Mouse (Mus musculus): ENCODE measurements around the gene Efhd1.
A peak's percentile ranks its signal among the peaks of the same experiment; 100 is the strongest.

Efhd1 gene

DNA sequence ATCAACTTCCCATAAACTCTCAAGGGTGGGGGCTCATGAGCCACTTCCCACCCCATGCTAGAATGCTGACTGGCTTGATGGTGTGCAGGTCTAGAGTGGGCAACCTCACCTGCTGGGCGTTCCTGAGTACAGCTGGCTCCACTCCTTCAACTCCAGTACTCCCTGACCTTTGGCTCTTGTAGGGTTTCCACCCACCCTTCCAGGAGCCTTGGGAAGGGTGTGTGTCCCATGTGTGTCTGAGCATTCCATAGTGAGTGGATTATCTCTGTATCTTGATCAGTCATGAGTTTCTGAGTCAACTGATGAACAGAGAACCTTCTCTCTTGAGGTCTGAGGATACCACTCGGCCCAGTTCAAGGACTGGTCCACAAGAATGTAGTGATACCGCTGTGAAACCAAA, 44.8 kb downstream of the Efhd1 start:
- DNase-seq (ENCODE audit: low spot score in 2 of 2): no peak

DNA sequence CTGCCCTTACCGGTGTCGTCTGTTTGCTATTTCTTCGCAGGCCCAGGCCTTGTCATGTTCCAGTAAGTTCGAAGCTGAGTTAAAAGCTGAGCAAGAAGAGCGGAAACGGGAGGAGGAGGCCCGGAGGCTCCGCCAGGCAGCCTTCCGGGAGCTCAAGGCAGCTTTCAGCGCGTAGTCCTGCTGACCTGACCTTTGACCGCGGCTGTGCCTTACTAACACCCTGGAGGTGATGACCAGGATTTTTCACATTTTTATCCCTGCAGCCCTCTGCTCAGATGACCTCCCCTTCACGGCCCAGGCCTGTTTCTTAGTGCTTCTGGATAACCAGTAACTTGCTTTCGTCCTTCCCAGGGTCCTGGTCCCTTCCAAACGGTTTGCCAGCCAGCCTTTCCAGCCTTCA, 45.5 kb downstream of the Efhd1 start:
- no peak for DNase-seq (ENCODE audit: low spot score in 2 of 2)

DNA sequence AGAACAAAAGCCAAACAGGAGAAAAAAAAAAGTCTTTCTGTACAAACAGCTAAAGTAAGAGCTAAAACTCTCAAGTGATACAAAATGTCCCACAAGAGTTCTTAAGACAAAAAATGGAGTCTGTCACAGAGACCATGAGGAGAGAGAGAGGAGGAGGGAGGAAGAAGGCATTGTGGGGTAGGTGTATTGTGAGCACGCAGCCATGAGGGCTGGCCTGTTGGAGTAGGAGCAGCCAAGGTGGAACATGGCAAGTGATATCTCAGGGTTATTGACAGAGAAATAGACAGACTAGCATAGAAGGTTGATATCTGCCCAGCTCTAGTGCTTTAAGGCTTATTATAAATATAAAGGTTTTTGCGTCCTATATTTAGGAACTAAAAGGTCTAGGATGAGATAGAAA, 48.5 kb downstream of the Efhd1 start:
- no peak for DNase-seq (ENCODE audit: low spot score in 2 of 2)

DNA sequence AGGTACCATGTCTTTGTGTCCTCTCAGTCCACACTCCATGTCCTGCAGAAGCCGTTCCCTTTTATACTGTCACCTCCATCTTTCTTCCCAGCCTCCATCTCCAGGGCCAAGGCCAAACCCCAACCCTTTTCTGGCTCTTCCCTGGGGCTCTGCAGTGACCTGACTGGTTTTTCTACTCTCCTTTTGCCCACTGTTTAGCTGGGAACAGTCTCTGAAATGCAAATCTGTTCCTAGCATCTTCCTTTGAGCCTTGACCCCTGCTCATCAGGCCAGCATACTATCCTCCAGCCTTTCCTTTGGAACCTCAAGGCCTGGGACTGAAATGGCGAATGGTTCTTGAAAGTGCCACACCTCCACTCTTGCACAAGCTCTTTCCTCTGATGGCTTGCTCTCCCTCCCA, 49.0 kb downstream of the Efhd1 start:
- no peak for DNase-seq (ENCODE audit: low spot score in 2 of 2)

DNA sequence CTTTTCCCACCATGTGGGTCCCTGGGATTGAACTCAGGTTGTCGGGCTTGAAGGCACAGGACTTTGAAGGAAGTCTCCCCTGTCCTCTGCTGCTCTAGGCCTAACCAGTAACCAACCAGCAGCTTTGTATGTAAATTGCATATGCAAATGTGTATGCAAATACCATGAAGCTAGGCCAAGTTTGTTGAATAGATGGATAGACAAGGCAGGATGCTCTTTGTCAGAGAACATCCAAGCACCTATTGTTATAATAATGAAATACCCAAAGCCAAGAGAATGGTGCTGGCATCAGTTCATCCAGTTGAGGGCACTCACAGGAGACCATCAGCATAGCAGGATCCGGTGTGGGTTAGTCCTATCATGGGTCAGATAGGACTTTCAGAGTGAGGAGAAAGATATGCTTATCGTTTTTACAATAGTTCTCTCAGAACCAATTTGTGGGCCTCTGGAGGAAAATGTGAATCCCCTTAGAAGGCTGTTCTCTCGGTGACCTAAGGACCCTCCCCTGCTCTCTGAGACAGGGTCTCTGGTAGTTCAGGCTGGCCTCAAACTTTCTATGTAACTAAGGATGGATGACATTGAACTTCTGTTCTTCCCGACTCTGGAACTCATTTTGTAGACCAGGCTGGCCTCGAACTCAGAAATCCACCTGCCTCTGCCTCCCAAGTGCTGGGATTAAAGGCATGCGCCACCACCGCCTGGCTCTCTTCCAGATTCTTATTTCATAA, 49.8 kb downstream of the Efhd1 start:
- no peak for DNase-seq (ENCODE audit: low spot score in 2 of 2)

DNA sequence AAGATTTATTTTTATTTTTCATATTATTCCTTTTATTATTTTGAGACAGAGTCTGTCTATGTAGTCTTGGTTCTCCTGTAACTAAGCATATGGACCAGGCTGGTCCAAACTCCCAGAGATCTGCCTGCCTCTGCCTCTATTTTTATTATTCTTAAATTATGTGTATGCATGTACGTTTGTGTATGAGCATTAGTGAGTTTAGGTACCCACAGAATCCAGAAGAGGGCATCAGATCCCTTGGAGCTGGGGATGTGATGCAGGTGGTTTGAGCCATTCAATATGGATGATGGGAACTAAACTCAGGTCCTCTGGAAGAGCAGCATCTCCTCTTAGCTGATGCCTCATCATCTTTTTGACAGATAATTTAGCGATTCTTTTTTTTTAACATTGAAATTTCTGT, 51.3 kb downstream of the Efhd1 start:
- DNase-seq (ENCODE audit: low spot score in 2 of 2): no peak

DNA sequence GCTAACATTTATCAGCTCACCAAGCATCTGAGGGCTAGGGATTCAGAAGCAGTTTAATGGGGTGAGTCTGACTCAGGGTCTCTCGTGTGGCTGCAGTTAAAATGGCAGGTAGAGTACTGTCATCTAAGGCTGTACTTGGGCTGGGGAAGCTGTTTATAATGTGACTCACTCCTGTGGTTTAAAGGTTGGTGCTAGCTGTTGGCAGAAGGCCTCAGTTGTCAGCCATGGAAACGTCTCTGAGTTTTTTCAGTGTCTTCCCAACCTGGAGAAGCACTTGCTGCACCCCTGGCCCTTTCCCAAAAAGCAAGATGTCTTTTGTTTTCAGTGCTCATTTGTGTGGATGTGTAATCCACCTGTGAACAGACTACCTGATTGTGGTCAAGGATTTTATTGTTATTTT, 51.7 kb downstream of the Efhd1 start:
- no peak for DNase-seq (ENCODE audit: low spot score in 2 of 2)

DNA sequence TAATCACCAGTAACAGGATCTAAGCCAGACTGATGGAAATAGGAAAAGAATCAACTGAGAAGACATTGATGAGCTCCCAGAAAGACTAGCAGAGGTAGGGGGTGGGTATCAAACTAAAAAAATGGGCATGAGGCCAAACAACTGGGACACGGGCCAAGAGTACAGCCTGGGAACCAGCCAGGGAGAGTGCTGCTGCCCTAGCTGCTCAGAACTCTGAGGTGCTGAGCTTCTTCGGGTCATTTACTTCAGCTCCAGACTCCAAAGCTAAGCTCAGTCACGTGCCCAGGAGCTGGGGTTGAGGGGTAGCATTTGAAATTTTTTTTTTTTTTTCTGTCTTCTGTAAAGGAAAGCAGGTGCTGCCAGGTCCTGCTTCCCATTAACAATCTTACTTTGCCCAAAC, 52.5 kb downstream of the Efhd1 start:
- DNase-seq (ENCODE audit: low spot score in 2 of 2): peak in 1 of 2 experiments; percentile 27

DNA sequence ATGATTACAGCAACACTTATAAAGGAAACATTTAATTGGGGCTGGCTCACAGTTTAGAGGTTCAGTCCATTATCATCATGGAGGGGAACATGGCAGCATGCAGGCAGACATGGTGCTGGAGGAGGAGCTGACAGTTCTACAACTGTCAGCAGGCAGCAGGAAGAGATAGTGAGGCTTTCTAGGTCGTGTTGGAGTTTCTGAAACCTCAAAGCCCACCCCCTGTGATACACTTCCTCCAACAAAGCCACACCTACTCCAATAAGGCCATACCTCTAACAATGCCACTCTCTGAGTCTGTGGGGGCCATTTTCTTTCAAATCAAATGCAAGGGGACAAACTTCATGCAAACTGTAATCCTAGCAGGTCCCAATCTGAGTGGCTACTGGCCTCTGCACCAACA, 56.9 kb downstream of the Efhd1 start:
- DNase-seq (ENCODE audit: low spot score in 2 of 2): no peak

DNA sequence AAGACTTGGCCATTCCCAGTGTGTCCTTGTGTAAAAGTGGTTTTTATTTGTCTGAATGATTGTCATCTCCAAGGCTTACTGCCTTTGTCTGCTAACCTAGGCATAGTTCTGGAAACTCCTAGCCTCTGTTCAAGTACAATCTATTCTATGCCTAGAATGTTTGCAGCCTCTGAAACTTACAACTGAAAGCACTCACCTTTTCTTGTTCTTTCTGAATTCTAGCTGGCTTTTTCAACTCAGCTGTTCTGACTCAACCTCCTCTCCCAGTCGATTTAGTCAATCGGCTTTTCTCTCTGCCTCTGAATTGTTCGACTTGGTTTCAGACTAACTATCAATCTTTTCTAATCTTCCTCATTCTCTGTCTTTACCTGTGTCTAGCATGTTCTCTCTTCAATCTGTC, 58.6 kb downstream of the Efhd1 start:
- no peak for DNase-seq (ENCODE audit: low spot score in 2 of 2)

DNA sequence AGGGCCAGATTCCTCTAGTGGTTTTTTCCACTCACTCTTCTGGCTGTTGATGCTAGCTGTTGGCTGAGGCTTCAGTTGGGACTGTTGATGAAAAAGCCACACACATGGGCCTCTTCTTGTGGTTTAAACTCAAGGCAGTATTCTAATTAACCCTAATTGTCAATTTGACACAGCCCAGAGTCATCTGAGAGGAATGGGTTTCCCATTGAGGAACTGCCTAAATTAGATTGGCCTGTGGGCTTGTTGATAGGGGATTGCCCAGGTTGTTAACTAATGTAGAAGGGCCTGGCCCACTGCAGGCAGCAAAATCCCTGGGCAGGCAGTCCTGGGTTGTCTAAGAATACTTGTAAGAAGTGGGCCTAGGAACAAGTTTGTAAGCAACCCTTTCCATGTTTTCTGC, 60.5 kb downstream of the Efhd1 start:
- no peak for DNase-seq (ENCODE audit: low spot score in 2 of 2)

DNA sequence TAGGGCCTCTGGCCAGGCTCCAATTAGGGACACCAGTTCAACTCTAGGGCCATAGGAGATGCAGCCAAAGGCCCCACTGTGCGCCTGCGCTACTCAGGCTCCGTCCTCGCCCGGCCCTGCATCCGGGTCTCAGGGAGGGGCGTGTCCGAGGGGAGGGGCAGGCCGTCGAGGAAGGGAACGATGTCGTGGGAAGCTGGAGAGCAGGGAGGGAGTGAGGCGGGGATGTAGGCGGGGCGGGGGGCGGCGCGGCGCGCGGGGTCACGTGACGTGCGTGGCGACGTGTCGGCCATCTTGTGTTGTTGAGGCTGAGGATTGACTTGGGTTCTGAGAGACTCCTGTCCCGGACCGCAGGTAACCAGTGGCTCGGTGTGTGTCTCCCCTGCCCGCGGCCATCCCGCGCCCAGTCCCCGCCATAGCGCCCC, 62.6 kb downstream of the Efhd1 start, which contains the start of gene Gigyf2:
Gene Gigyf2 (plus strand): TSS at position 257 of the 422 bp plus-strand sequence.
- DNase-seq (ENCODE audit: low spot score in 2 of 2): peak; percentile 89 to 97

DNA sequence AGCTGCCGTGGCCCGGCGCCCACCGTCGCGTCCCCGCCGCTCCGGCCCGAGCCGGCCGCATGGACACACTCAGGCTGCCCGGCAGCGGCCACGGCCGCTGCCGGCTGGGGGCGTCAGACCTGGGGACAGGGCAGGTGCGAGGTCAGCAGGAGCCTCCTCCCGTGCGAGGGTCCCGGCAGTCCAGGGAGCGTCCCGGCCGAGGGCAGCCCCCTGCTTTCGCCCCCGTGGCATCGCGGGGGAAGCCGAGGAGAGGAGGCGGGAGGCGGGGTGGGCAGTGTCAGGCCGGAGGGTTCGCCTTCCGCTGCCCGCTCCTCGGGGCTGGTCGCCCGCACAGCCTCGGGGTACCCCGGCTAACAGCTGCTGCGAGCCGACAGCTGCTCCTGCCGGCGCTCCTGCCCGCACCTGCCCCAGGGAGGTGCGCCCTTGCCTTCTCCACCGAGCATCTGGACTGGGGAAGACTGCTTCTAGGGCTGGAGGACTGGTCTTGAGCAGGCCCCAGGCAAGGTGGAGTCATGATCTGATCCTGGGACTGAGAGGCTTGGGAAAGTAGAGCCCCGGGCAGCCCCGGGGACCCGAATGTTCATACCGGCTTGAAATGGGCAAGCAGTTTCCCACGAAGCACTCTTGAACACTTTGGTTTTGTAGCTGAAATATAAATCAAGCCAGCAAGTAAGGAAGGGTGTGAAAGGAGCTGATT, 63.1 kb downstream of the Efhd1 start:
- peak; percentile 62 to 83 for DNase-seq (ENCODE audit: low spot score in 2 of 2)

DNA sequence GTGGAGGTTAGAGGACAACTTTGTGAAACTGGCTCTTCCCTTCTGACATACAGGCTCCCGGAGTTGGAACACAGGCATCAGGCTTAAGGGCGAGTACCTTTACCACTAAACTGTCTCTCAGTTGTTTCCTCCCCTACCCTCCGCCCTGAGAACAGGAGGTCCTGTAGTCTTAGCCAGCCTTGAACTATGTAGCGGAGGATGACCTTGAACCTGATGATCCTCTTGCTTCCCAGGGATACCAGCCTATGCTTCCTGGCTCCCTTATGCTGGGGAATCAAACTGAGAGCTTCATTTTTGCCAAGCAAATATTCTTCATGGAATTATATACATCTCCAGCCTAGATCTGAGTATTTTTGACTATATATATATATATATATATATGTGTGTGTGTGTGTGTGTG, 67.6 kb downstream of the Efhd1 start:
- DNase-seq (ENCODE audit: low spot score in 2 of 2): no peak

DNA sequence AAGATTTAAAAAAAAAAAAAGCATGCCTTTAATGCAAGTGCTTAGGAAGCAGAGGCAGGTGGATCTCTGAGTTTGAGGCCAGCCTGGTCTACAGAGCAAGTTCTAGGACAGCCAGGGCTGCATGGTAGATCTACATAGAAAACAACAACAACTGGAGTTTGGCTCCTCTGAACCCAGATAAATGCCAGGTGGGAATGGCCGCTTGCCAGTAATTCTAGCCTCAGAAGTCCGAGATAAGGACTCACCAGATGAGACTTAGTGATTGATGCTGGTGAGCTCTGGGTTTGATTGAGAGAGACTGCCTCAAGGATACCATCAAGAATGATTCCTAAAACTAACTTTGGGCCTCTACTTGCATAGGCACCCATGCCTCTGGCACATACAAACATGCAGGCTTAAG, 86.4 kb downstream of the Efhd1 start:
- no peak for DNase-seq (ENCODE audit: low spot score in 2 of 2)

DNA sequence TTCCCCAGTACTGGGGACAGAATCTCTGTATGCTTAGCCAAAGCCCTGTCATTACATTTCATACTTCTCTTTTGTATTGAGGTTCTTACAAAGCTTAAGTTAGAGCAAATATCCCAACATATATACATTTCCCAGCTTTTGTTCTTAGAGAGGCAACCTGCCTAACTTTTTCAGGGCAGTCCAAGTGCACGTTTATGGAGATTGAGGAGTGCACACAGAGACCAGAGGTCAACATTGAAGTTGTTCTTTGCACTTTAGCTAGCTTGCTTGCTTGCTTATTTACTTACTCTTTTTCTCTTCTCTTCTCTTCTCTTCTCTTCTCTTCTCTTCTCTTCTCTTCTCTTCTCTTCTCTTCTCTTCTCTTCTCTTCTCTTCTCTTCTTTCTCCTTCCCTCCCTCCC, 96.1 kb downstream of the Efhd1 start:
- DNase-seq (ENCODE audit: low spot score in 2 of 2): no peak
